Mouse (Mus musculus): Measurements from ENCODE around the gene Ank3. TPM values are rescaled to one million over a fixed set of nuclear protein-coding genes. Genes with fewer than 3 reads are reported as not detected.
A peak's percentile ranks its signal among the peaks of the same experiment; 100 is the strongest.

Gene Ank3
- total RNA-seq, 1 experiment from 2014 or later, result 19.4 TPM

GRCm38 (mm10) chr10:69535931-69536200 lies 137.3 kb downstream of the Ank3 start:
- no peak for DNase-seq

DNA sequence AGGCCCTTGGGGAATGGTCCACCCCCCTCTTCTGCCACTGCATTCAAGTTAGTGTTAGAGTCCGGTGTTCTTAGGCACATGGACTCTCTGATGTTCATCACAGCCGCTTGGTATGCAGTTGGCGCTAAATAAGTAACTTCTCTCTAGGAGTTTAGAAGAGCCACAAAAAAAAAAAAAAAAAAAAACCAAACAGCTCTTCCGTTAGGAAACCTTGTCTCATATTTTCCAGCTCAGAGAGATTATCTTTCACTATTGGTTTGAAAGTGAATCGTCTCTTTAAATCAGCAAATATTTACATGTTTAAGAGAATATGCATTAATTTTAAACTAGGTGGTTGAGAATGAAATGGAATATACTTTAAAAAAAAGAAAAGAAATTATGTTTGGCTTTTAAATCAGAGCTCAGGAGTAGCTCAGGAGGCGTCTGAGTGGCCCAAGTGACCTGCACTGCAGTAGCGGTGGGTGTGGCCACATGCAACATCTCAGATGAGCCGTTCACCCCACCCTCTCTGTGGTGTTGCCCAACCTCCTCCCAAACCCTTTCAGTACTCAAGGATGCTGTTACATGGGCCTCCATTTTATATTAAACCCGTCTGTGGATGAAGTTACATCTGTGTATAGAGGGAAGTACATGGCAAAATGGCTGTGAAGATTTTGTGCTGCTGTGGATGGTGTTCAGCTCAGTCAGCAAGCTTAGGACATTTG lies 138.0 kb downstream of the Ank3 start:
- DNase-seq, result no peak

DNA sequence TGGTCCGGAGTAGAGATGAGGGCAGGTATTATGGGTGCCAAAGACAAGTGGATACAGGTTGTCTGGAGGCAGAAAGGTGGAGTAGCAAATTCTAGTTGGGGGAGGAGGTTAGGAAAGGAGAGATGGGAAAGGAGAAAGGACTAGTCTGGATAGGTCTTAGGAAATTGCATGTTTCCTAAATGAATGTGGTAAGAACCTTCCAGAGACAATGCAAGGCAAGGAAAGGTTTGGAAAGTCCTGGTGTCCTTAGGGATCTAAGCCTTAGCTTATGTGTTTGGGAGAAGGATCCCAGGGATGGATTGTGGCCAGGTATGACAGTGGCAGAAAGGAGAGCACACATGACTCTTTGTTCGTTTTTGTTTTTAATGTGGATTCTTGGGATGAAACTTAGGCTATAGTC lies 139.7 kb downstream of the Ank3 start:
- no peak for DNase-seq

DNA sequence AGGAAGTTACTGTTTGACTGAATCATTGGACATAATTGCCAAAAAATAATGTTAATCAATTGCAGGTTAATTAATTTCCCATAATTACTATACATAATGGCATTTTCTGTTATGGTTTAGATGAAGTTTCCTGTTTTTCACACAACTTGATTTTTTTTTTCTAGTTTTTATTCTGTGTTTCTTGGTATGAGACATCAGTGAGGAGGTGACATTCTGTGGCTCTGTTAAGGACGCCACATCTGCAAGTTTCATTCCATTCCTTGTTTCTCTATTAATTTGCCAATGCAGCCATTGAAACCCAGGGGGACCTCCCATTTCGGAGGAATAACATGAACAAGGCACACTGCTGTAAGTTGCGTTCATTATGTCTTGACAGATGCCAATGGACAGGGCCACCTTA lies 143.9 kb downstream of the Ank3 start:
- no peak for DNase-seq

DNA sequence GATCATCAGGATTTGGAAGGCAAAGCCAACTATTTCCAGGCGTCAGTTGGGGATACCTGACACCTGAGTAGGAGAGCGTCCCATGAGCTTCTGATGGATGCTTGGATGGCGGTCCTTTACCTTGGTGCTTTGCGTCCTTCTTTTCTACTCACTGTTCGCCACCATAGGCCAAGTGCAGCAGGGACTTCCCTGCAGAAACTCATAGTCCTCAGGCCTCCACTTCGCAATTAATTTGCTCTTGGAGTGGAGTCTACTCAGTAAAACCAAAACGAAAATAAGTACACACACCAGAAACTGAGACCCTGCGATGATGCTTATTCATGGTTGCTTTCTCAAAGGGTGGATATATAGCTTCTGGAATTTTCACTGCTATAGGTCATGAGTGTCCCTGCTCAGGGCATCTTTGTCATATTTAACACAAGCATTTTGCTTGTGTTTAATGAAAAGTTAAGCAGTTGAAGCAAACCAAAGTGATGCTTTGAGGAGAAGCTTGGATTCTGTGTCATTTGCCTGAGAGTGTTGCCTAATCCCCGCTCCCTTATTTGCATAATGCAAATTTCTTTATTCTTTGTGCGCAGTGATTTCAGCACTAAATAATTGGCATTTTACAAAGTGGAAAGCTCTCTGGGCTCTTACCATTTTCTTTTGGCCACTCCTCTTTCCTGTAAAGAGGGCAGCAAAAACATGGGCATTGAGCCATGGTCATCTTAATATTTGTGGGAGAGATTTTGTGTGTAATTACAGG lies 145.5 kb downstream of the Ank3 start:
- no peak for DNase-seq

GRCm38 (mm10) chr10:69544653-69545052 lies 146.1 kb downstream of the Ank3 start:
- DNase-seq, result no peak

DNA sequence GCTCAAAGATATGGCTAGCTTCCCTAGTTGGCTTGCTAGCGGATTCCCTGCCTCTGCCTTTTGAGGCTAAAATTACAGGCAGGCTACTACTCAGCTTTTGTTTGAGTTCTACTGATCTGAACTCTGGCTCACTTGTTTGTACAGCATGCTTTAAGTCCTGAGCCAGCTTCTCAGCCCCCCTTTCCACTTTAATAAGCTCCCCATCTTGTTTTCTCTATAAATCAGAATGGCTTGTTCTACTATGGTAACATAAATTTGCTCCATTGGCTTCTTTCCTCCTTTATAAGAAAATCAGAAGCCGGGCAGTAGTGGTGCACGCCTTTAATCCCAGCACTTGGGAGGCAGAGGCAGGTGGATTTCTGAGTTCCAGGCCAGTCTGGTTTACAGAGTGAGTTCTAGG lies 147.4 kb downstream of the Ank3 start:
- no peak for DNase-seq

DNA sequence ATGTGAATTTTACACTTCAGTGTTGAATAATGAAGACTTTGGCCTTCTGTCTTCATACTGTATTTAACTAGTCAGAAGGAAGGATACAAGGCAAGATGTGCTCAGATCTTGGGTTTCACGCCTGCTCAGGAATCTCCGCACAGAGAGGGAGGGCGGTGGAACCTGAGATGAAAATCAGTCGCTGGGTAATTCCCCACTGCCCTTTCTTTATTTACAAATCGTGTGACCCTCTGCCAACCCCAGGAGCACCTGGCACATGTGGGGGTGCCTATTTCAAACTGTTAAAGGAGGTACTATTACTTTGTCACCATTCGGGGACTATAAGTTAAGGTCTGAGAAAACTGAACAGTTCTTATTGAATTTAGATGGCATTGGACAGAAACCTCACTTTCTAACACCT lies 148.1 kb downstream of the Ank3 start:
- no peak for DNase-seq

- no peak for DNase-seq
These were observed 150.2 kb downstream of the Ank3 start for GRCm38 (mm10) chr10:69548771-69549170.

DNA sequence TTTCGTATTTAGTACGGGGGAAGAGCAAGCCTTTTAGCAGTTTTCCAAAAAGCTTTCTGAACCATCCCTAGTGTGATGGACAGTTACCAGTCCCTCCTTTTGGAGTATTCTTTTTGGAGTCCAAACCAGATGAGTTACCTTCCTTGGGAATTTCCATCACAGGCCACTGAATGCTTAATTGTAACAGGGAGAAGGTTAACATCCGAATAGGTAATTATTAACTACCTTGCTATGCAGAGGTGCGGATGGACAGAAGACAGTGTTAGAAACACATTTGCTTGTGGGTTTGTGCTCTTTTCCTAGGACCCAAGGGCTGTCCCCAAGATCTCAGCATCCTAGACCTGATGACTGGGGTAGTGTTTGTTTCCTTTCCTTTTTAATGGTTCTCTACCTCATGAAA lies 150.6 kb downstream of the Ank3 start:
- DNase-seq, result no peak

DNA sequence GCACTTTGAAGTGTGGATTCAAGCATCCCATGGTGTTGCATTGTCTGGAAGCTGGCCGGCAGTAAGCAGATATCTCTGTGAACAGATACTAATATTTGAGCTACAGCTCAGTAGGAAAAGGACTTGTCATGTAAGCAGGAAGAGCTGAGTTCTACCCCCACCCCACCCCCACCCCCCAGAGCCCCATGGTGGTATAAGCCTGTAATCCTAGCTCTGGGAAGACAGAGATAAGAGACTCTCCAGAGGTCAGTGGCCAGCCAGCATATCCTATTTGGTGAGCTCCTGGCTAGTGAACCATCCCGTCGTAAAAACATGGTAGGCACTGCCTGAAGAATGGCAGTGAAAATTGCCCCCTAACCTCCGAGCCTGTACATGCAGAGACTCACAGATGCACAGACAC lies 152.3 kb downstream of the Ank3 start:
- no peak for DNase-seq

DNA sequence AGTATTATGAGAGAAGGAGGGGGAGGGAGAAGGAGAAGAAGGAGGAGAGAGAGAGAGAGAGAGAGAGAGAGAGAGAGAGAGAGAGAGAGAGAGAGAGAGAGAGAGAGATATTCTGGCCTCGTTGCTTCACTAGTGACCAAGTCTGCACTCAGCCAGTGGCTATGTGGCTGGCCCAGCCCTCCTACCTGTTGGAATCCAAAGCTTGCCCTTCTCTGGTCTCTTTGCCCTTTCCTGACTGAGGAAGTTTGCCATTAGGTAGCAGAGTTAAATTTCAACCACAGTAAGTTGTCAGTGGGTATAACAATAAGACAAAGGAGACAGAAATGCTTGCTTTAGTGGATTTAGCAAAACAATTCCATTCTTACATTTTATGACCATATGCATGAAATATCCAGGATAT lies 154.5 kb downstream of the Ank3 start:
- DNase-seq, result no peak

DNA sequence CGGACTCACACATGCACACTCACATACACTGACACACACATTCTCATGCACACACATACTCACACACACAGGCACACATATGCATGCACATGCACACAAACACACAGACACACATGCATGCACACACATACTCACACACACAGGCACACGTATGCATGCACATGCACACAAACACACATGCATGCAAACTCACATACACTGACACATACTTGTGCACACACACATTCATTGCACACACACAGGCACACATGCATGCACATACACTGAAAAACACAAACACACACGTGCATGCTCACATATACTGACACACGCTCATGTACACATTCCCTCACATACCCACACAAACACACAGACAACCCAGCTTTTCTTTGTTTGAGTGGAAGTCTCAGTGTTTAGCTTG lies 157.0 kb downstream of the Ank3 start:
- no peak for DNase-seq

DNA sequence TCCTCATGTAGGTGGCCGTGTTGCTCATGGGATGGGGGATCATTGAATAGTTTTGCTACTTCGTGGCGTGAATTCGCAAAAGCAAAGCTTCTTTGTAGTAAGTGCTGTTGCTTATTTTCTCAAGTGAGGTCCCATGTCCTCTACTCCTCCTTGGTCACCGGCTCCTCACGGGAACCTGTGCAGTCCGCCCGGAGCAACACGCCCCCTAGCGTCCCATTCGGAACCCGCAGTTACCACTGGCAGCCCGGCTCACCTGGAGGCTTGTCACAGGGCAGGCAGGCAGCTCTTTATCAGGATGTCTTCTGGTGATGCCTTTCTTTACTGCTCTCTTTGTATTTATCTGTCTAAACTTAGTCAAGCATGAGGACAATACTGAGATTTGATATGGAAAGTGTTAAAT lies 157.7 kb downstream of the Ank3 start:
- DNase-seq, result peak; percentile 69

- DNase-seq, result no peak
These were observed 161.7 kb downstream of the Ank3 start for GRCm38 (mm10) chr10:69560237-69560636.

DNA sequence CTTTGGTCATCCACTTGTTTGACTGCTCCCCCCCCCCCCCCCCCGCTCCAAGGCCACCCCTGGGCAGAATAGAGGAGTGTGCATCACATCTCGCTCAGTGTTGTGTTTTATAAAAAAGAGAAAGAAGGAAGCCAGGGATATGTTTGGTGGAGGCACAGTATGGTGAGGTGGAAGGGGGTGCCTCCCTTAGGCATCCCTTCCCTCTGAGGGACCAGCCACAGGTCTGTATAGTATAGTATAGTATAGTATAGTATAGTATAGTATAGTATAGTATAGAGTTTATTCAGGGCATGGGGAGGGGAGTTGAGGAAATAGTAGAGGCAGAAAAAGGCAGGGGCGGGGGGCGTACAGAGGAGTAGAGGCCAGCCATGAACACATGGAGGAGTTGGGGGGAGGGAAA lies 164.4 kb downstream of the Ank3 start:
- DNase-seq, result no peak

DNA sequence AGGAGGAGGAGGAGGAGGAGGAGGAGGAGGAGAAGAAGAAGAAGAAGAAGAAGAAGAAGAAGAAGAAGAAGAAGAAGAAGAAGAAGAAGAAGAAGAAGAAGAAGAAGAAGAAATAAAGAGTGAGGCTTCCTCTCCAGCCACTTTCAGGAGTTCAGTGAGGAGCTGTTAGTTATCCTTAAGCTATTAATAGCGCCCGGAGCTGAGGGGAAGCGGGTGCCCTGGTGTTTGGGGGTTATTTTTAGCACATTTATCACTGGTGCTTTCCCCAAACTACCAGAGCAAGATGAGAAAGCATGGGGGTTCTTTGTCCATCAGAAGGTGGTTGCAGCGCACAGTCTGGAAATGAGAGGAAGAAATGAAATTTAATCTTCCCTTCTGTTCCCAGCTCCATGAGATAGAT lies 166.5 kb downstream of the Ank3 start:
- DNase-seq, result no peak

DNA sequence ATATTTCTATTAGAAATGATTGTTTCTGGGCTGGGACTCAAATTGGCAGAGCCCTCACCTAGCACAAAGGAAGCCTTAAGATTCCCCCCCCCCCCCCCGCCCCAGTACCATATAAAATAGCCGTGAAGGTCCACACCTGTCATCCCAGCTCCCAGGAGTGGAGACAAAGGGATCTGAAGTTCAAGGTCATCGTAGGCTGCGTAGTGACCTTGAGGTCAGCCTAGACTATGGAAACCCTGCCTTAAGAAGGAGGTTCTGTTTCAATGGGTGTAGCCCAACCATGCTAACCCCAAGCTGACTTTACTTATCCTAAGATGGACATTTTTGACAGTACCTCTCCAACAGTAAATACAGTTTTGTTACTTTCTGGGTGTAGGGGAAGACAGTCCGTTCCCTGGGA lies 170.4 kb downstream of the Ank3 start:
- DNase-seq, result no peak

DNA sequence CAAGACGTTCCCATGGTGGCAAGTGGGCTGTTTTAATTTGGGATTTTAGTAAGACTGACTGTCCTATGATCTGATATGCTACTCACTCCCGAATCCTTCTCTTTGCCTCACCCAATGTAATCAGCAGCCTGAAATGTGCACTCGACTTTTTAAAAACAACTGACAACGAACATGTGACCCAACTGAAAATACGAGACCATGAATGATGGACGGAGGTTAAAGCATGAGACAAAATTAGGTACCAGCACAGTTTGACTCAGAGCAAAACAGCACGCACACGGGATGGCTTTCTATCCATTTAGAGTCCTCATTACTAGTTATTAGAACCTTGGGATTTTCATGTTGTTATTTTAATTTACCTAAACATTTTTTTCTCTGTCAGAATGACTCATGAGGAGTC lies 171.2 kb downstream of the Ank3 start:
- DNase-seq, result no peak

DNA sequence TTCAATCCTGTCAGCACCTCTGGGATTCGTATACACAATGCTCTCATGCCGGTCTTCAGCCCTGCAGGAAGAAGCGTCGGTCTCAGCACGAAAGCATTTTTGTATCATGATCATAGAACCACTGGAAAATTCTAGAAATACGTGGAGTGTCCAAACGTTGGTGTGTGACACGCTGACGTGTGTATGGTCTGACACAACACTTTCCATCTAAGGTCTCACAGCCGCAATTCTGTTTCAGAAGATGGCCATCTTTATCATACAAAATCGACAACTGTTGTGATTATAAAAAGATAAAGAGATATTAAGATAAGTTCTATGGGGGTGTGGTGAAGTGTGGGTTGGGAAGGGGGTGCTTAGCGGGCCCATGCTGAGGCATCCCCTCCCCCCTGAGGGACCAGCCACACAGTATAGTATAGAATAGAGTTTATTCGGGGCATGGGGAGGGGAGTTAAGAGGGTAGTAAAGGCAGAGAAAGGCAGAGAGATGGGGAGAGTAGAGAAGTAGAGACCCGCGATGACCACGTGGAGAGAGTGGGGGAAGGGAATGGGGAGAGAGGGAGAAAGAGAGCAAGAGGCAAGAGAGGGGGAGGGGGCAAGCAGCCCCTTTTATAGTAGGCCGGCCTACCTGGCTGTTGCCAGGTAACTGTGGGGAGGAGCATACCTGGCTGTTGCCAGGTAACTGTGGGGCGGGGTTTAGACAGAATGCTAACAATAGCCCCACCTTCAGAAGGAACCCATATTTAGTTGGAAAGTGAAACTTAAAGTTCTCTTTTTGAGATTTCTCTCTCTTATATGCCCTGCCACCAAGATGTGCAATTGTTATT lies 172.1 kb downstream of the Ank3 start:
- peak; percentile 34 for DNase-seq

- DNase-seq, result peak; percentile 52
These were observed 172.8 kb downstream of the Ank3 start for GRCm38 (mm10) chr10:69571422-69571821.

DNA sequence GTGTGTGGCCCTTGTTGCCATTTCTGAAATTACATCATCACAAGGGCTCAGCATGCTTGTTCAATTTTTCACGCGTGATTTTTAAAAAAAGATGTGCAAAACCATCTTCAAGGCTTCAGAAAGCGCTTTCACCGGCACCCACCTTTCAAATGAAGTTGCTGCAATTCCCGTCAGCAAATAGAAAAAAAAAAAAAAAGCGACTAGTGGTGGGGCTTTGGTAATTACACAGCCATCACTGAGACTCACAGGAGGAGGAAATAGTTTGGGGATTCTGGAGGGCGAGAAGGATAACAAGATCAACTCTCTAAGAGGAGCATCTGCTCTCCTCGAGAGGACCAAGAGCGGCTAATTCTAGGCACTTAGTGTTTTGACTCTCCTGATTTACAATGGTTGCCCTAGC lies 173.4 kb downstream of the Ank3 start:
- DNase-seq, result no peak

GRCm38 (mm10) chr10:69573054-69573453 lies 174.5 kb downstream of the Ank3 start:
- no peak for DNase-seq

- DNase-seq, result no peak
These were observed 175.2 kb downstream of the Ank3 start for GRCm38 (mm10) chr10:69573746-69574145.
